Mouse (Mus musculus): ENCODE measurements around the gene Uck2.

DNA sequence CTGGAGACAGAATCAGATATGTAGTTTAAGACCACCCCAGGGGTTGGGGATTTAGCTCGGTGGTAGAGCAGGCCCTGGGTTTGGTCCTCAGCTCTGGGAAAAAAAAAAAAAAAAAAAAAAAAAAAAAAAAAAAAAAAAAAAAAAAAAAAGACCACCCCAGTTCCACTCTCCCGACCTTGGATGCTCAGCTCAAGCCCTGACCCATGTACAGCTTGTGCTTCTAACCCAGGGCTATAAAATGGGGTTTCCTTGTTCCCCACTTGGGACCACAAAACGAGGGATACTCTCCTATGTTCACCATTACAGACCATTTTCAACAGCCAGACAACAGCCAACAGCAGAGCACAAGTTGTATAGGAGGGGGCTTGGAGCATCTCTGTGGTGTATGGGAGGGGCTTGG lies 18.4 kb downstream of the Uck2 start:
- no peak for TF ChIP-seq CTCF (conservative IDR thresholded peaks at IDR 0.05; ENCODE audit: low read length)
- no peak for TF ChIP-seq POU5F1 (IDR thresholded peaks at IDR 0.05; ENCODE audit: borderline replicate concordance, low read length)
- TF ChIP-seq NANOG (IDR thresholded peaks at IDR 0.05; ENCODE audit: borderline replicate concordance, low read length): no peak

Measured in E14TG2a.4 (cell line).